Mouse (Mus musculus) G1E (cell line): ENCODE measurements around the gene Mycbp.

Experiments
- CTCF ChIP-seq: IDR thresholded peaks from 2 replicates; pipeline ENCODE4 v1.5.1; 2012; ENCODE audit warnings: low read depth, low read length, inconsistent platforms, mixed read lengths
- GATA1 ChIP-seq: IDR thresholded peaks from 2 replicates; pipeline ENCODE4 v1.6.1; 2012; ENCODE audit warnings: borderline replicate concordance, low read length, inconsistent platforms, mixed read lengths
- POLR2AphosphoS5 ChIP-seq: IDR thresholded peaks from 2 replicates; pipeline ENCODE4 v1.6.1; 2012; ENCODE audit warnings: low read depth, low read length, inconsistent platforms; ENCODE audit not compliant: insufficient replicate concordance
- TAL1 ChIP-seq: conservative IDR thresholded peaks from 2 replicates; pipeline ENCODE4 v1.6.1; 2012; ENCODE audit warnings: low read depth, low read length, inconsistent platforms, mixed read lengths

GRCm38 (mm10) chr4:123911503-123911902 lies 6.9 kb downstream of the Mycbp start:
- TF ChIP-seq CTCF = no peak
- no peak for TF ChIP-seq GATA1
- no peak for TF ChIP-seq POLR2AphosphoS5
- no peak for TF ChIP-seq TAL1
